Mouse (Mus musculus): Measurements from ENCODE around the gene Brca1.
"Not testable (repeated sequence)": the region's sequence is repeated elsewhere in the genome, so short reads cannot be mapped to it uniquely, and the experiment has no call there.

Gene Brca1

GRCm38 (mm10) chr11:101470206-101470605, 81.5 kb downstream of the Brca1 start:
- peak; percentile 37 for DNase-seq (ENCODE audit: low read depth, low spot score)

GRCm38 (mm10) chr11:101469155-101469554, 82.6 kb downstream of the Brca1 start:
- no peak for DNase-seq (ENCODE audit: low read depth, low spot score)

GRCm38 (mm10) chr11:101468731-101469130, 83.0 kb downstream of the Brca1 start:
- no peak for DNase-seq (ENCODE audit: low read depth, low spot score)

DNA sequence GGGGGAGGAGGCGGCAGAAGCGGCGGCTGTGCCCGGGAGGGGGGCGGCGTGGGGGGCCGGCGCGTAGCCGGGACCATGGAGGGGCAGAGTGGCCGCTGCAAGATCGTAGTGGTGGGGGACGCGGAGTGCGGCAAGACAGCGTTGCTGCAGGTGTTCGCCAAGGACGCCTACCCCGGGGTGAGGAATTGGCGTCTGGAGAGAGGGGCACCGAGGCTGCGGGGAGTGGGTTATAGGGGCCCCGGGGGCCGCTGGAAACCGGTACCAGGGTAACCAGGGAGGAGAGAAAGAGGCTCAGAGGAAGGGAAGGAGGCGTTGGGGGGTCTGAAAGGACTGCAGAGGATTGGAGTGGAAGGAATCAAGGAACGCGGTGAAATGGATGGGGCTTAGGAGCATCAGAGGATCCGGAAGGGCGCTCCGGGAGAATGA, 83.5 kb downstream of the Brca1 start:
- DNase-seq (ENCODE audit: low read depth, low spot score), result peak; percentile 63

GRCm38 (mm10) chr11:101467477-101468262, 84.1 kb downstream of the Brca1 start:
- peak; percentile 92 for DNase-seq (ENCODE audit: low read depth, low spot score)

DNA sequence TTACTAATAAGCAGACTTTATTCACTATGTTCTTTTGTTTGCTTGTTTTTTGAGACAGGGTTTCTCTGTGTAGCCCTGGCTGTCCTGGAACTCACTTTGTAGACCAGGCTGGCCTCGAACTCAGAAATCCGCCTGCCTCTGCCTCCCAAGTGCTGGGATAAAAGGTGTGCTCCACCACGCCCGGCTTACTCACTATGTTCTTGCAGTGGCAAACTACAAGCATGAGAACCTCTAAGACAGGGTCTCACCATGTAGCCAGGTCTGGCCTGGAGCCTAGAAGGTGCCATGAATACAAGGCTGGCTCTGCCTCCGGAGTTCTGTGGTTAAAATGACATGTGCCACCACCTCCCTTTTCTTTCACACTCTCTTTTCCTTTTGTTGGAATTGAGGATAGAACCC, 85.2 kb downstream of the Brca1 start:
- DNase-seq (ENCODE audit: low read depth, low spot score), result not testable (repeated sequence)

DNA sequence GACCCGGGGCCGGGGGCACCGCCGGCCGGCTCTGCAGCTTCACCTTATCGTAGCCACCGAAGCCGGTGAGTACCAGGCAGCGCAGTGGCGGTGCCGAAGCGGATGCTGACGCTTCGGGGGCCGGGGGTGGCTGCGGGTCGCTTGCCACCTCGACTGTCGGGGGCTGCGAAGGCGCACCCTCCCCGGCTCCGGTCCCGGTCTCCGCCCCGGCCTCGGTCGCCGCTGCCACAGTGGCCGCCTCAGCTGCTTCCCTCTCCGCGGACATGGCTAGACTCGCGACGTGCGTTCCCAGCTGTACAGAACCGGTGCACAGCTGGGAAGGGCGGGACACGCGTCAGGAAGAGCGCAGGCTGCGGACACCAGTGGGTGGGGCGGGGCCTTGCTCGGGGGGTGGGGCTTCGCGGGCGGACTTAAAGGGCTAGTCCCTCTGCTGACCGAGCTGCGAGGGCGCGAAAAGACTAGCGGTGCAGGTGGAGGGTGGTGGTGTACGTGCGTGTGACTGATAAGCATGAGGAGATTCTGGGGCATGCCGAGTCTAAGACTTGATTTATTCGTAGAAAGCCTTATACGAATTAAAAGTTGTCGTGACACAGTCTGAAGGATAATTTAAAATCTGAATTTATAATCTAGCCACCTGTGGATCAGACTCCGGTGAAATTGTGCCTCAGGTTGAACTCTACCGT, 85.7 kb downstream of the Brca1 start, which contains the start of gene Vat1:
Gene Vat1 (minus strand): TSS at position 362 of the 683 bp plus-strand sequence.
- peak; percentile 75 for DNase-seq (ENCODE audit: low read depth, low spot score)

DNA sequence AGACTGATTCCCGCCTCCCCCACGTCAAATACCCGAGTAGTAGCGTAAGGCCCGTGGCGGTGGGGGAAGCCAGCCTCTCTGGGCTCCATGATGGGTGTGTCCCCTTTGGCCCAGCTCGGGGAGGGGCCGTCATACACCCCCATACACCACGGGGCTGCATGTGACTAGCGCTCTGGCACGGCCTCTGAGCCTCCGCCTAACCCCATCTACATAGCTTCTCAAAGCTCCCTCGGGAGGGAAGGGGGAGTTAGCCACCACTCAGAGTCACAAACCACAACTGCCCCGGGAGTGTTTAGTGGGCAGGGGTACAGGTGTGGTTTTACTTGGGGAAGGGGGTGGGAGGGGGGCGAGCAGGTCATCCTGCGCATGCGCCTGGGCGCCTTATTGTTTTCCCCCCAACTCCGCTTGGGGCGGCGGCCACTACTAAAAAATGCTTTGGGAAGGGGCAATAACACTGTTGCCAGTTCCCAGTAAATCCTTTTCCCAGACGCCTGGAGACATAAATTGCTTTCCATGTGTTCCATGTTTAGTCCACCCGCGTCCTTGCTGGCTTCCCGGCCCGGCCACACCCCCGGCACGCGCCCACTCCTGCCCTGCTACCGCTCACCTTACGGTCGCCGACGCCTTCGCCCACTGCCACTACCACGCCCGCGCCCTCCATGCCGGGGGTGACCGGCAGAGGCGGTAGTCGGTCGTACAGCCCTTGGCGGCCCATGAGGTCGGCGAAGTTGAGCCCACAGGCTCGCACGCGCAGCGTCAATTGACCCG, 86.5 kb downstream of the Brca1 start:
- peak; percentile 89 for DNase-seq (ENCODE audit: low read depth, low spot score)

DNA sequence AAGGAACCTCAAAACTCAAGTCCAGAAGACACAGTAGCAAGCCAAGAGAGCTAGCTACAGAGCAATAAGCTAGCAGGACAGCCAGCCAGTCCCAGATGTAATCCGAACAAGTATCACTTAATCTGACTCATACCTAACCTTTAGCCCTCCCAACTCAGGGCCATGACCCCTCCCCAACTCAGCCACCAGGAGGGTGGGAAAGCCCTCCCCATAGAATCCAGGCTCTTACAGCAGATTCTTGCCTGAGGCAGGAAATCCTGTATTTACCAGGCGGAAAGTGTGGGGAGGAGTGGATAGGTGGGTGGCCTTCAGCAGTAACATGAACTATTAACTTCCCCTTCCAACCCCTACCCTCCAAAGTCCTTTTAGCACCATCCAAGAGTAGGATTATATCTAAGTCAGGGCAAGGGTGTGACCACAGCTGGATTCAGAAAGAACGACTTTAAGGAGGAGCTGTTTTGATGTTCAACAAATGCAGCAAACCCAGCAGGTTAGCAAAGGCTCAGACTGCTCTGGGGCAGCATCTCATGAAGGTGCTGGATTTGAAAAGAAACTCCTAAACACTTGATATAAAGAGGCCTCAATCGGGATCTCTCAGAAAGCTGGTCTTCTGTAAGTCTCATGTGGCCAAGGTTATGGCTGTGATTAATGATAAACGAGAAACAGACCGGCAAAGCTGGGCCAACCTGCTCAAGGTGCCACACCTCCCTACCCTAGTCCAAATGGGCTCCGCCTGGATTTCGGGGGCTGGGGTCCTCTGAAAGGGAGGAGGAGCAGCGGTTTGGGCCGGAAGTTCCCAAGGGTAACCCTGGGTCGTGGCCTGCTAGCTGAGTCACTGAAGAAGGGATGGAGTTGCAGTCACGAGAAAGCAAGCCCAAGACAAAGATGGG, 87.3 kb downstream of the Brca1 start, which contains the start of gene Rnd2:
Gene Rnd2 (plus strand): TSS at position 789 of the 890 bp plus-strand sequence.
- DNase-seq (ENCODE audit: low read depth, low spot score), result peak; percentile 65

- DNase-seq (ENCODE audit: low read depth, low spot score), result peak; percentile 83
These were observed 88.9 kb downstream of the Brca1 start for GRCm38 (mm10) chr11:101462583-101463440.

GRCm38 (mm10) chr11:101462141-101462540, 89.6 kb downstream of the Brca1 start:
- no peak for DNase-seq (ENCODE audit: low read depth, low spot score)

DNA sequence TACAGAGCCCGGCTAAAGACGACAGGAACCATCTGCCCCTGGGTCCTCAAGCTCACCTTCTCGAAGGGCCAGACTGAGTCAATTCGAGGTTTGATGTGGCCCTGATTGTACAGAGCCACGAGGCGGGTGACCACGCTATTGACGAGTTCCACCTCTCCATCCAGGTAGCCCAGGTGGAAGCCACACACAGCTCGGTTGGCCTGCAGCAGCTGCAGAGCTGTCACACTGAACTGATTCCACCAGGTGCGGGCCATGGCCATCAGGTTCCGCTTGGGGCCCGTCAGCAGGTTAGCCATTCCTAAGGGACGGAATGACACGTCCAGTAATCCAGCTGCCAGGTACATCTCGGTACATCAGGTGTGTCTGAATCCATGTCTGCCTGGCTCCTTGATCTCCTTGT, 91.4 kb downstream of the Brca1 start:
- DNase-seq (ENCODE audit: low read depth, low spot score), result no peak

DNA sequence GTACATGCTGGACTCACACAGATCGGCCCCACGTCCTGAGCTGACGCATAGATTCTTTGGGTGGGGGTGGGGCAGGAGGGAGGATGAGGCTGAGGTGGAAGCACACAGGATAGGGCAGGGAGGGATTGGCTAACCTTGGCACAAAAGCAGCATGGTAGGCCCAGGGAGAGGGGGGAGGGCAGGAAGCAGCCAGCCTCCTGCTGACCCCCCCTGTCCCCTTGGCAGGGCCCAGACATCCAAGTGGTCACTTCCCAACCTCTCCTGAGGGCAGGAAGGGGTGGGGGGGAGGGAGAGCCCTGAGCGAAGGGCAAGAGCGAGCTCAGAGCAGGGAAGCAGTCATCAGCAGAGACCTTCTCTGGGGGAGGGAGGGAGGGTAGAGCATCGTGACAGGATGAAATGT, 92.0 kb downstream of the Brca1 start:
- DNase-seq (ENCODE audit: low read depth, low spot score), result no peak

DNA sequence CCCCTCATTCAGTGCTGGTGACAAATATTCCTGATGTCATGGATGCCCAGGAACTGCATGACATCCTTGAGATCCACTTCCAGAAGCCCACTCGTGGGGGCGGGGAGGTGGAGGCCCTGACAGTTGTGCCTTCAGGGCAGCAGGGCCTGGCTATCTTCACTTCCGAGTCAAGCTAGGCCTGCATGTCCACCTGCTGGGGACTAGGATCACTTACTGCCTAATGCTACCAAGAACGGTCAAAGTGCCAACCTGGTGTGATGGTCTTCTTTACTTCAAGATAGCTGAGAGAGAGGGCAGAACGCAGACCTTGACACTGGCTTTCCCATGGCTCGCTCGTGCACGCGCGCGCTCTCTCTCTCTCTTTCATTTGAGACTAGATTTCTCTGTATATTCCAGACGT, 93.5 kb downstream of the Brca1 start:
- DNase-seq (ENCODE audit: low read depth, low spot score), result no peak

- DNase-seq (ENCODE audit: low read depth, low spot score), result no peak
These were observed 94.1 kb downstream of the Brca1 start for GRCm38 (mm10) chr11:101457631-101458030.

DNA sequence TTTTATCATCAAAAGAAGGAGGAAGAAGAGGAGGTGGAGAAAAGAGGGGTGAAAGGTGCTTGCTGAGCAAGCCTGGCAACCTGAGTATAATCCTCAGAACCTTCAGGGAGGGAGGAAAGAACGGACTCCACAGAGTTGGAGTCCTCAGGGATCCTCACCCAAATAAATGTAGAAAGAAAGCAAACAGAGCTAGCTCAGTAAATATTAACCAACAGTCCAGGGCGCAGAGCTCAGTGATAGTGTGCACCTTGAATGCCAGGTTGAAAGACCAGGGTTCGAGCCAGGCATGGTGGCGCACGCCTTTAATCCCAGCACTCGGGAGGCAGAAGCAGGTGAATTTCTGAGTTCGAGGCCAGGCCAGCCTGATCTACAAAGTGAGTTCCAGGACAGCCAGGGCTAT, 96.1 kb downstream of the Brca1 start:
- DNase-seq (ENCODE audit: low read depth, low spot score), result no peak

- no peak for DNase-seq (ENCODE audit: low read depth, low spot score)
These were observed 97.1 kb downstream of the Brca1 start for GRCm38 (mm10) chr11:101454702-101455101.

DNA sequence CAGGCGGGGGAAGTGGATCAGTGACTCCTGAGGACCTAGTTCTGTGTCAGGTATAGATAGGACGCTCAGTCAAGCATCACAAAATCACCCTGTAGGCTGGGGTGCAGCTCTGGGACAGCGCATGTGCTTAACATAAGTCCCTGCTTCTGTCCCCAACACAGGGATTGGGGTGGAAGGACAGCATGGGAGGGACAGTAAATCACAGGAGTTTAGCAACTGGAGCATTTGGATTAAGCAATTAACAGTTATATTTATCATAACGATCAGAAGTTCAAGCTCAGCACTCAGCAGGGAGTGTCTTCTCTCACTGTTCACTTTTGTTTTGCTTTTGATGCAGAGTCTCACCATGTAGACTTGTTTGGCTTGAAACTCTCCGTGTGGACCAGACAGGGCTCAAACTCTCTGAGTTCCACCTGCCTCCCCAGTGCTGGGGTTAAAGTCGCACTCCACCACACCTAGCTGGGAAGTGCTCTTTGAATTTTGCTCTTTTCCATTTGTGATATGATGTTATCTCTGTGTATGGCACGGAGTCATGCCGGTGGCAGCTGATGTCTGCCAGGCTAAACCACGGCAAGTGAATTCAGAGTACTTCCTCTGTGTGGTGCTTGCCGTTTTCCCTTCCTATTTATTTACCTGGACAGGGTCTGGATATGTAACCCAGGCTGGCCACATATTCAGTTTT, 99.5 kb downstream of the Brca1 start:
- DNase-seq (ENCODE audit: low read depth, low spot score), result no peak

DNA sequence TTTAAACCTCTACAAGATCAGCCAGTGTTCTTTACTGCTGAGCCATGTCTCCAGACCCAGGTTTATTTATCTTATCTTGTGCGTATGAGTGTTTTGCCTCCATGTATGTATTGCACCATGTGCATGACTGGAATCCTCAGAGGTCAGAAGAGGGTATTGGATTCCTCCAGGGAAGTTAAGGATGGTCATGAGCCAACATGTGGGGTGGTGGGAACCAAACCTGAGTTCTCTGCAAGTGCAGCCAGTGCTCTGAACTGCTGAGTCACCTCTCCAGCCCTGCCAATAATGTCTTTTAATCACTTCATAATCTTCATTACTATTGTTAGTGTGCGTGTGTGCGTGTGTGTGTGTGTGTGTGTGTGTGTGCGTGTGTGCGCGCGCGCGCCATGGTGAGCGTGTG, 100.2 kb downstream of the Brca1 start:
- DNase-seq (ENCODE audit: low read depth, low spot score), result no peak

DNA sequence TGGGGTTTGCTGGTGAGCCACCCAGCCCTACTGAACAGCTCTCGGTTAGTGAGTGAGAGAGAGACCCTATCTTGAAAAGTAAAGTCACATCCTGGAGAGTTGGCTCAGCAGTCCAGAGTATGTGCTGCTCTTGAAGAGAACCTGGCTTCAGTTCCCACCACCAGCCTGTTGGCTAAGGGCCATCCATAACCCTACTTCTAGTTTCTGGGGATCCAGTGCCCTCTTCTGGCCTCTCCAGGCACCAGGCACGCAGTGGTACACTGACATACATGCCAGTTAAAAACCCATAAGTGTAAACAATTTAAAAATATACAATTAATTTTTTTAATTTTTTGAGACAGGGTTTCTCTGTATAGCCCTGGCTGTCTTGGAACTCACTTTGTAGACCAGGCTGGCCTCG, 101.4 kb downstream of the Brca1 start:
- DNase-seq (ENCODE audit: low read depth, low spot score), result peak; percentile 71
